Mouse (Mus musculus) thymus, adult 18-20 months (tissue): ENCODE measurements around the gene Cox5a.

Experiments
- DNase-seq, 2 experiments: peaks; one replicate each; pipeline ENCODE4 v3.0.0; 2022; ENCODE audit warnings: mixed read lengths in 2 of 2

Gene Cox5a

DNA sequence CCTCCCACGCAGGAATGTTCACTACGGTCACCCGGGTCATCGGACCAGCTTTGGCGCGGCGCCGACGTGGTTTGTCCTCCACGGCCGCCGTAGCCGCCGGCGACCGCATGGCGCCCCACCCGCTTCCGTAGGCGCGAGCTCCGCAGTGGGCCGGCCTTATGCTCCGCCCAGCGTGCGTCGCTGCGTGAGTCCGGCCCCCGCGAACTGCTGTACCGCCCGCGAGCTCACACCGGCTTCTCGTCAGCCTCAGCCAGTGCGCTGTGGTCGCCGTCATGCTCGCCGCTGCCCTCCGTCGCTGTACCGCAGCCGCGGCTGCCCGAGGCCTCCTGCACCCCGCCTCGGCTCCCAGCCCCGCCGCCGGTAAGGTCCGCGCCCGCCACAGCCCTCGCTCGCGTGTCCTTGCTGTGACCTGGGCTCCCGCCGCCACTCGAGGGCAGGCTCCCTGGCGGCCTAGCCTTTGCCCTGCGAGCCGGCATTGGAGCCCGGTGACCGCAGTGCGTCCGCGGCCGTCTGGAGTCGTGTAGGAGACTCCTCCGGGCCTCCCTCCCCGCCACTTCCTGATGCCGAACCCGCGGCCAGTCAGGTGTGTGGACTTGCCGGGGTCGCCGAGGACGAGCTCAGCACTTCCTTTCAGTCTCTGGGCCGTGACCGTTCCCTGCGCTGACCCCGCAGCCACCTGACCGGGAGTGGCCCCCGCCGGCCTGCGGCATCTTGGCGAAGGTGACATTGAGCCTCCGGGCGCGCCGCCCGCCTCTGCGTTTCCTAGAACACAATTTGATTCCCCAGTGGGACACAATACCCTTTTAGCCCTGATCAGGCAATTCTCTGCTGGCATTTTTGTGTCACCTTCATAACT, at the start of gene Cox5a:
Gene Cox5a (plus strand): TSS at position 219 of the 856 bp plus-strand sequence.
- DNase-seq: peak; percentile 81 to 84

DNA sequence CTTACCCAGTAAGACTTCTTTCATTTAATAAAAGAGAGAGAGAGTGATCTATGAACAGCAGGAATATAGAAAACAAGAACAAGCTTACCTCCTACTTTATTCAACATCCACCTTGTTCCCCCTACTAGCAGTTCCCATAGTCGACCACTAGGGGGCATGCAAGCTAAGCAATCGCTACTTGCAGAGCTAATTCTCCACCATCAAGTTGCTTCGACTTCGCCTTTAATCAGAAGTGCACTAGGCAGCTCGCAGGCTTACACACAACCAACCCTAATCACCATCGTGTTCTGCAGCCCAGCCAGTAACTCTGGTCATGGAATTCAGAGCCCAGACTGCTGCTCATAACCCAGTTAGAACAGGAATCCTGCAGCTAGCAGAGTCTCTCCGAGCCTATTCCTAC, 35.3 kb upstream of the Cox5a start:
- peak; percentile 39 to 49 for DNase-seq

DNA sequence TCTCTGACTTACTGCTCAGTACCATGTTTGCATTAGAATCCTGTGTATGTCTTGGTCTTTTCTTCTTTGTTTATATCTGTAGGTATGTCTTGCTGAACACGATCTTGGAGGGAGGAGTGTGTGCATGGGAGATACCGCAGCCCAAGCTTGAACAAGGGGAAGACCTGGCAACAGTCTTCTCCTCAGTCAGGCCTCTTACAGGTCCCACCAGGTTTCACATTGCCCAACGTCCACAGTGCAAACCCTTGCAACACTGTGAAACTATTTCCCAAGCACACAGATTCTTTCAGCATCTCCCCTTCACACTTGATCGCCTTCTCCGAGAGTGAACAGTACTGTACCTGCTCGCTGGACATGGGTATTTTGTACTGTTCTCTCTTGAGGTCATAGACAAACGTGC, 33.3 kb upstream of the Cox5a start:
- no peak for DNase-seq

DNA sequence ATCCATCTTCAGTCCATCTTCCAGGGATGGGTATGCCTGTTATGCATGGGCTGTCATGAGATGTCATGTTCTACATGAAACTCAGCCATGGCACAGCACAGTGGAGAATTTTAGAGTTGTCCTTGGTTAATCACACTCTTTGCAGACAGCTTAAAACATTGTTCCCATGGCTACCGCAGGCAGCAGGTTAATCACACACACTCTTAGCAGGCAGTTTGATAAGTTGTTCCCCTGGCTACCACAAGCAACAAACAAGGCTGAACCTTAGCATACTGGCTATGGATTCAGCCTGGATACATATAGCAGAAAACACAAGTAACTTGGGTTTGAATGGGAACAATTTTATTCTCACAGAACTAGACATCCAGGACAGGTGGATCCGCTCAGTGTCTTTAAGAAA, 27.5 kb upstream of the Cox5a start:
- no peak for DNase-seq

DNA sequence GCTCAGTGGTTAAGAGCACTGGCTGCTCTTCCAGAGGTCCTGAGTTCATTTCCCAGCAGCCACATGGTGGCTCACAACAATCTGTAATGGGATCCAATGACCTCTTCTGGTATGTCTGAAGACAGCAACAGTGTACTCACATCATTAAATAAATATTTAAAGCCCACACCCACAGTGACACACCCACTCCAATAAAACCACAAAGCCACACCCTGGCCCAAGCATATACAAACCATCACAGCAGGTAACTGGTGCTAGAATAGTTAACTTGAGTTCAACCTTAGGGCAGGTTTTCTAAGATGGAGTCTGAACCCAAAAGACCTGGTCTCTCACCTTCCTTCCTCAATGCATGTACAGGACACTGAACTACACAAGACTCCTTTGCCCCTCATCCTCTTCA, 26.1 kb upstream of the Cox5a start:
- DNase-seq: no peak

DNA sequence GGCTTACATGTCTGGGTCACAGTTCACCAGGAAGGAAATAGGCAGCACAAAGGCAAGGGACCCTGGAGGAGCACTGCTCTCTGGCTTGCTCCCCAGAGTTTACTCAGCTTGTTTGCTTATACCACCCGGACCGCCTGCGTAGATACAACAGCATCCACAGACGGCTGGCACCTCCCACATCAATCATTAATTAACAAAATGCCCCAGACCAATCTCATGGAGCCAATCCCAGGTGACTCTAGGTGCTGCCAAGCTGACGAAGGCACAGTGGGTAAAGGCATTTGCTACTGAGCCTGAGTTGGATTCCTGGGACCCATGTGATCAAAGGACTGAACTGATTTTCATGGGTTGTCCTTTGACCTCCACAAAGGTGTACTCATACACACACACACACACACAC, 23.8 kb upstream of the Cox5a start:
- no peak for DNase-seq

DNA sequence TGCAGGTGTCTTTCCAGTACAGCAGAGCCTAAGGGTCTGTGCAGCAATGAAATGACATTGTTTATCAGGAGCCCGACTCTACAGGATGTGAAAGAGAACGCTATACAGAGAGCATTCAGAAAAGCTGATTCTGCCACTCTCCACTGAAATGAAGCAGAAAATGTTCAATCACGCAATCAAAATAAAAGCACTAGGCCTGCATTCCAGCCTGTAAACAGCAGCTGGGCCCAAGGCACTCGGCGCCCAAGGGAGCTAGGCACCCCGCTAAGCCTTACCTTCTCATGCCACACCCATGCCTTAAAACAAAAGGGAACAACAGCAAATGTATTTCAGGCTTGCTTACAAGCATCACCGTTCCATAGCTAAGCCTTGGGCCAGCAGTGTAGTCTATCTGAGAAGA, 22.5 kb upstream of the Cox5a start:
- no peak for DNase-seq

DNA sequence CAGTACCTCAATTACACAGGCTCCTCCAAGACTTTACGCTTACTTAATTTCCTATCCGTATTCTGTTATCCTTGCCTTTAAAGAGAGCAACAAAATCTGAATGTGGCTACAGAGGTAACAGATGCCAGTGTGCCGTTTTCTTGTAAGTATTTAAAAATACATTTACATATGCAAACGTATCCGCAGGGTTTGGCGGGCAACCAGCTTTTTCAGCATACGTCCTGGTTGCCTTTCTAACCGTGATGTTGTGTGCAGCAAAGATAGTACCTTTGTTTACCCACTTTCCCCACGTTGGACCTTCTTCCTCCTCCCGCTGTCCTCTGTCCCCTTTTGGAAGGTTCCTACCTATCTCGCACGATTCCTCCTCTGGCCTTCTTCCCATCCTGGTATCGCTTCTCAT, 19.6 kb upstream of the Cox5a start:
- no peak for DNase-seq

DNA sequence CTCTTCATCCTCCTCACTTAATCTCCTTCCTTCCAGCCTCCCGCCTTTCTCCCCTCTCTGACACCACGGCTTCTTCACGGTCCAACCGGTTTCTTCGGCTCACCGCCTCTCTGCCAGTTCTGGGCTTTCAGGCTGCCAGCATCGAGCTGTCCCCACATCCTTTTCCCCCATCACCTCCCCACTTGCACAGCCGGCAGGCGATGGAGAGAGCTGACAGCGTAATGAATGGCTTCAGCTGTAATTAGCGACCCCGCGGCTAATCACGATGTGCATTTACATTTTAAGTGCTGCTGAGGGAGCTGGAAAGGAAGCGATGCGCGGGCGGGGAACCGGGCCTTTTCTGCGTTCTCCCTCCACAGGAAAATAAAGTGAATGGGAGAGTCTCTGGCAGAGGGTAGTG, 19.2 kb upstream of the Cox5a start:
- DNase-seq: no peak

DNA sequence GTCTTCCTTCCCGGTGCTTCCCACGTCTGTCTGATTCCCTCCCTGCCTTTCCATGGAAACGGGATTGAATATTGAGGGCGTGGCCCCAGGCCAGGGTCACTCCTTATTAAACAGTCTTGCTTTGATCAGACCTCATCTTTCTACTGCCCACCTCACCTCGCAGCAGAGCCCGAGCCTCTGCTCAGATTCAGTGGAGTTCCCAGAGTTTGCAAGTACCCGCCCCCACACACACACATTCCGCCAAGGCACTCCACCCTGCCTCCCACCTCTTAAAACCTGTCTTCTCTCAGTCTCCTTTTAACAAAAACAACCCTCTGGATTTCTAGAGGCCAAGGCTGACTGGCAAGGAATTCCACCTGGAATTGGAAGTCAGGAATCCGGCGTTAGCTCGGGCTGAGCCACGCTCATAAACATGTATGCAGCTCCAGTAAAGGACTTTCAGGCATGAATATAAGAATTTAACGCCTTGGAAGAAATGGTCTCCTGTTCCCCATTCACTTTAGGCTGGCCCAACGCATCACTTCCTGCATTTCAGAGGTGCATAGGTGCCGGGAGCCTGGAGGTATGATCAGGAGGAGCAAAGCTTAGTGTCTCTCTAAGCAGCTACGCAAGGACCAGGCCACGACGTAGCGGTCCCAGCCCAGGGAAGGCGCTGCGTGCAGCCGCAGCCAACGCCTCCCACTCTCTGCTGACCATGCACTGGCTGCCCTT, 18.0 kb upstream of the Cox5a start:
- no peak for DNase-seq

DNA sequence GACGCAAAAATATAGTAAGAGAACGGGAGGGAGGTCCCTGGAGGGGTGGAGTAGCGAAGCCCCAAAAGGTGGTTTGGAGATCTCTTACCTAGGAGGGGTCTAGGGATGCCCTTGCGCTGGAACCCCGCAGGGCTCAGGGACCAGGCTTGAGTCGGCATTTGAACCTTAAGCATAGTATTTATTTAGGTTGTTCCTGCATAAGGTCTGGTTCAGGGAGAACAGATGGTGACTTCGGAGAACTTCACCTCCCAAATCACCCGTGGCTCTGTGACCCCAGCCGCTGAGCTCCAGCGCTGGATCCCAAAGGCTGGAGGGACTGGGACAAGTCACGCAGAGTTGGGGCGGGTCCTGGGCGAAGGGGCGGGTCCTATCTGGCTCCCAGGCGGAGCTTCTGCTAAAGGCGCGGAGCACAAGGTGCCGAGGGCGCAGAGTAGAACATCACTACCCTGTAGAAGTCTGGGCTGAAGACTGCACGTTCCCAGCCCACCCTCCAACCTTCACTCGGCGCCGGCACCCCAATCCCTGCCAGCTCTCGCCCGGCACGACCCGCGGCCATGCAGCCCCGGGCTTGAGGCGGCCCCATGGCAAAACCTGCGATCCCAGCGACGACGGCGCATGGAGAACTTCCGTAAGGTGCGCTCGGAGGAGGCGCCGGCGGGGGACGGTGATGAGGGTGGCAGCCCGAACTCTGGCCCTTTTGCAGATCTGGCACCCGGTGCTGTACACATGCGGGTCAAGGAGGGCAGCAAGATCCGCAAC, 17.3 kb upstream of the Cox5a start, which contains the start of gene Rpp25:
Gene Rpp25 (plus strand): TSS at position 405 of the 759 bp plus-strand sequence.
- DNase-seq: no peak

DNA sequence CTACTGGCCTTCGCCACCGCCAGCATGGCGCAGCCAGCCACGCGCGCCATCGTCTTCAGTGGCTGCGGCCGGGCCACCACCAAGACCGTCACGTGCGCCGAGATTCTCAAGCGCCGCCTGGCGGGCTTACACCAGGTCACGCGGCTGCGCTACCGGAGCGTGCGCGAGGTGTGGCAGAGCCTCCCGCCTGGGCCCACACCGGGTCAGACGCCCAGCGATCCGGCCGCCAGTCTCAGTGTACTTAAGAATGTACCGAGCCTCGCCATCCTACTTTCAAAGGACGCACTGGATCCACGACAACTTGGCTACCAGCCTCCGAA, 16.7 kb upstream of the Cox5a start:
- DNase-seq: peak; percentile 31 to 32

DNA sequence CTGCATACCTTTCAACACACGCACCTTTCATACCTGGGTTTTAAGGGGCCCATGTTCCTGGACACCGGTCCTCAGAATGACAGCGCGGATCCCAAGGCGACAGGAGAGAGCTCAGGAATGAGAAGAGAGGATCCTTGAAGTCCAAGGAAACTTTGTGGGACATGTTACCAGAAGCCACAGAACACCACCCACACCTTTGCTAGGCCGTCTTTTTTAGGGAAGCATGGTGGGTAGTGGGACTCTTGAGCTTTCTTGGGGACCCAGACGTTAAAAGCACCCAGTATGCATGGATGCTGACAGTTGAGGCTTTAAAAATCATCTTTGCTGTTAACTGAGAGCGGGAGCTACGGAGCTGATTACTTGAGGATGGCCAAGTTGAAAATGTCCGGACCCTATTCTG, 16.2 kb upstream of the Cox5a start:
- no peak for DNase-seq

DNA sequence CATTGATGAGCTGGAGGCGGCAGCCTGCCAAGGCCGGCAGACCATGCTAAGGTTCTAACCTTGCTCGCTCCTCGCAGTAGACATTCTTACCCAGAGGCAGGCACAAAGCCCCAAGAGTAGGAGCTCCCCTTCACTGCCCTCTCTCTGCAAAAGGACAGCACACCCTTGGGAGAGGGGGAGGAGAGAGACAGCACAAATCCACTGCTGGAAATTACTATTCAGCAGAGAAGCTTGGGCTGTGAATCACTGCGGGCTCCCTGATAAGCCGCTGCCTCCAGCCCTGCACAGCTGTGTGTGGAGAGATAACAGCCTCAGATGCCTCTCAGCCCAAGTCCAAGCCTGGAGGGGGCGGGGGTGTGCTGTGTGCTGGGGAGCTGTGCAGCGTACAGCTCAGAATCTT, 15.4 kb upstream of the Cox5a start:
- DNase-seq: no peak

DNA sequence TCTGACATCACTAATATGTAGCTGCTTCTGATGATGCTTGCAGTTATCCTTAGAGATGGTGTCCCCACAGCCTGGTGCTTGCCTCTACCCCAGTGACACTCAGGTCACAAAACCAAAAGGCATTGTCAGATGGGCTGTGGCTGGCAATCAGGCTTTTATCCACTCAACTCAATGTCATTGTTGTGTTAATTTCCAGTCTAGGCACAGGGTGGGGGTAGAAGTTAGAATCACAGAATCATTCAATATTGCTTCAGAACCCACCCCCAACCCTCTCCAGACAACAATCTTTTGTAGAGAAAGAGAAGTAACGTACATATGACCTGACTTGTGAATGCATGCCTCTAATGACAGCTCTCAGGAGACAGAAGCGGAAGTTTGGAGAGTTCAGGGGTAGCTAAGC, 10.5 kb upstream of the Cox5a start:
- no peak for DNase-seq

DNA sequence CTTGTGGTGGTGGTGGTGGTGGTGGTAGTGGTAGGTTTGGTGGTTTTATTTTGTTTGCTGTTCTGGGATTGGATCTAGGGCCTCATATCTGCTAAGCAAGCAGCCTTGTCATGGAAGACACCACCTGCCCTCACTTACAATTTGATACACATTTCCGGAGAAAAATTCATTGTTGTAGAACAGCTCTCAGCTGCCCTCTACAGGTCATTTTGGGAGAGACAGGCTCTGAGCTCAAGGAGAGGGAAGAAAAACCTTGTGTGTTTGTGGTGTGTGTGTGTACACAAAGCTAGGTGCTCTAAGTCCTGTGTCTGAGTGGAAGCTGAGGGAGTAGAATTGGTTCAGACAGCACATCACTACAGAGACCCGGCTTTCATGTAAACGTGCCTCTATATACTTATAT, 4.0 kb upstream of the Cox5a start:
- DNase-seq: peak in 1 of 2 experiments; percentile 32

DNA sequence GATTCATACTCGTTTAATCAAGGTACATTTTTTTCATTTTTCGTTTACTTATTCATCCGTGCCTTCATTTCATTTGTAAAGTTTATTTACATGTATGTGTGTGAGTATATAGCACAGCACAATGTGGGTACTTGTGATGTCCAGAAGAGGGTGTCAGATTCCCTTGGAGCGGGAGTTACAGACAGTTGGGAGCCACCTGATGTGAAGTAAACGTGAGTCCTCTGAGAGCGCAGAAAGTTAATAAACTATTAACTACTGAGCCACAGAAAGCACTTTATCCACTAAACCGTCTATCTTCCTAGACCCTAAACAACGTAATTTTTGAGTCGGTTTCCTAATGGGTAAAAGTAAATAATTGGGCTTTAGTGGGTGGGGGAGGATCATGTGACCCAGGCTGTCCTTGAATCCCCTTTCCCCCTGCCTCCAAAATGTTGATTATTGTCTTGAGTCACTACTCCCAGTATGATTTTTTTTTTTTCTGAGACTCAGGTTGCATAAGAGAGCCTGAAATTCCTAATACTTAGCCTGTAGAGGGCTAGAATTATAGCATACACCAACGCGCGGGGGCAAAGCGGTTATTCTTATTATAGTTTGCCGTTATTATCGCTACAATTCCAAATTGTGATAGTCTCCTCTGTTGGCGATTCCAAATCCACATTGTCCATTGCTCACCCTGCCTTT, 559 bp upstream of the Cox5a start:
- DNase-seq: no peak

DNA sequence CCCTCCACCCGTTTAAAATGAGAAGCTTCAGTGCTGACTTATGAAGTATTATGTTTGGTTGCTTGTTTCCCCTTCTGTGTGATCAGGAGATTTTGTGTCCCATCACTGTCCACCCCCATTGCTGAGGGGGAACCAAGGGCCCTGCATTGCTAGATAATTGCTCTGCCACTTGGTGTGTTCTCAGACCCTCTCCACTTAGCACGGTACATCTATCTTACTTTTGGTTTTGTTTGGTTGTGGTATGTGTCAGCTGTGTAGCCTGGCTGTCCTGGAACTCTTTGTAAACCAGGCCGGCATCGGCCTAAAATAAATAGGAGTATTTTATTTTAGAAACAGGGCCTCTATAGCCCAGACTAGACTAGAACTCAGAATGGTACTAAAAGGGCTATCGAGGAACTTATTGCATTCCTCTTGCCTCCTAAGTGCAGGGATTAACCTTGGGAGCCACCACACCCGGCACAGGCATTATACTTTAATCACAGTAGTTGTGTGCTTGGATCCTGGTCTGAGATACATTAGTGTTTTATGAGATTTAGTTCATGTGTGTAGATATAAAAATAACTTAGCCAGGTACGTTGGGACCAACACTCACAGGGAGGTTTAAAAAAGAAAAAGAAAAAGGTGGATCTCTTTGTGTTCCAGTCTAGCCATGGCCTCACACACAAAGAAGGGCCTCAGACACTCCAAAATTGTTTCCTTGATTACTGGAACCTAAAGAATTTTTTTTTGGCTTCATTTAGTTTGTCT, 1.2 kb downstream of the Cox5a start:
- DNase-seq: no peak

DNA sequence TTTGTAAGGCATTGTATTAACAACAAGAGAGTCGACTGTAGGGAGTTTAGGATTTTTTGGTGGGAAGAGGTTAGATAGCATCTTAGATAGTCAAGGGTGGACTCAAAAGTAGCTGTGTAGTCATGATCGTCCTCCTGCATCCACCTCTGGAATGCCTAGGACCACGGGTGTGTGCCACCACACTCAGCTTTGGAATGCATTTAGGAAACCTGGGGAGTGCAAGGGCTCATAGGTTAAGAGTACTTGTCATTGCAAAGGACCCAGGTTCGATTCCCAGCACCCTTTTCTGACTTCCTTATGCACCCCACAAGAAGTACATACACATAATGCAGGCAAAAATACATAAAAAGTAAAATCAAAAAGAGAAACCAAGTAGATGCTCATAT, 1.8 kb downstream of the Cox5a start:
- no peak for DNase-seq

DNA sequence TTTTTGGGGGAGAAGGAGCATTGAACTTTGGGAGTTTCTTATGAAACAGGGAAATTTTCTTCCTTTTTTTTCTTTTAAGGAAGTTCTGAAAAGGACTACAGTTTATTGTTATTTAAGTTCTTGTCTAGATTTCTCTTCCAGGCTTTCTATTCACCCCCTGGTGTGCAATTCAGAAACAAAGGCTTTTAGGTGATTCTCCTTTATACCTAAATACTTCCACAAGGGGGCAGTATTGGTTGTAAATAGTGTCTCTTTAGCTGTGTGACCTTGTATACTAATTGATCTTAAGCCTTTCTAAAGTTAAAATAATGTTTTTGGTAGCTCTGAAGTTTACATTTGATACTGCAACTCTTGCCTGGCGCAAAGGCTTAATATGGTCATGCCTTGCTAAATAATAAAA, 2.7 kb downstream of the Cox5a start:
- DNase-seq: no peak

DNA sequence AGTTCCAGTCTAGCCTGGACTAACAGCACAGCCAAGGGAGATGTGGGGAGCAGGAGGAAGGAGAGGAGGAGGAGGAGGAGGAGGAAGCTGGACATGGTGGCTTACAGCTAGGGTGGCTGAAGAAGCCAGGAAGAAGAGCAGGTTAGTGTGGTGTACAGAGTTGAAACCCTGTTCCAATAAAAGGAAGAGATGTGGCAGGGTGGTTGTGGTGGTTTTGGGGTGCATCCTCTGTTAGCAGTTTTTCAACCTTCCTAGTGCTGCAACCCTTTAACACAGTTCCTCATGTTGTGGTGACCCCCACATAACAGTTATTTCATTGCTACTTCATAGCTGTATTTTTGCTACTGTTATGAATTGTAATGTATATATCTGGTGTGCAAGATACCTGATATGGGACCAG, 3.4 kb downstream of the Cox5a start:
- no peak for DNase-seq

DNA sequence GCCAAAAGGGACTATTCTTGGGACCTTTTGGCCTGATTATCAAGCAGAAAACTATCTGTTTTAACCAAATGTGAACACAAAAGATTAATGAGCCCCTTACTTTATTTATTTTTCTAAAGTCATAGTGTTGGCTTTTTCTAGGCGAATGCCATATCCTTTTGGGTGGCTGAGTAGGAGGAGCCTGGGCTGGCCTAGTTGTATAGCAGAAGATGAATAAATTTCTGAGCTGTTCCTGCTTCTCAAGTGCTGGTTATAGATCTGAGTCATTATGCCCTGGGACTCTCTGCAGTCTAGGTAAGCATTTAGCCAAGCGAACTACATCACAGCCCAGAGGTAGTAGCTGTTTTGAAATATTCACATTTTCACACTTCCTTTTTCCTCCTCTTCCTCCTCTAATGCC, 4.4 kb downstream of the Cox5a start:
- no peak for DNase-seq
